Mouse (Mus musculus): ENCODE measurements around the gene Hist1h2bf. TPM values are rescaled to one million over a fixed set of nuclear protein-coding genes. Genes with fewer than 3 reads are reported as not detected.
"Not testable (repeated sequence)": the region's sequence is repeated elsewhere in the genome, so short reads cannot be mapped to it uniquely, and the experiment has no call there.

Gene Hist1h2bf
- polyA plus RNA-seq, 1 experiment = 5.7 TPM

DNA sequence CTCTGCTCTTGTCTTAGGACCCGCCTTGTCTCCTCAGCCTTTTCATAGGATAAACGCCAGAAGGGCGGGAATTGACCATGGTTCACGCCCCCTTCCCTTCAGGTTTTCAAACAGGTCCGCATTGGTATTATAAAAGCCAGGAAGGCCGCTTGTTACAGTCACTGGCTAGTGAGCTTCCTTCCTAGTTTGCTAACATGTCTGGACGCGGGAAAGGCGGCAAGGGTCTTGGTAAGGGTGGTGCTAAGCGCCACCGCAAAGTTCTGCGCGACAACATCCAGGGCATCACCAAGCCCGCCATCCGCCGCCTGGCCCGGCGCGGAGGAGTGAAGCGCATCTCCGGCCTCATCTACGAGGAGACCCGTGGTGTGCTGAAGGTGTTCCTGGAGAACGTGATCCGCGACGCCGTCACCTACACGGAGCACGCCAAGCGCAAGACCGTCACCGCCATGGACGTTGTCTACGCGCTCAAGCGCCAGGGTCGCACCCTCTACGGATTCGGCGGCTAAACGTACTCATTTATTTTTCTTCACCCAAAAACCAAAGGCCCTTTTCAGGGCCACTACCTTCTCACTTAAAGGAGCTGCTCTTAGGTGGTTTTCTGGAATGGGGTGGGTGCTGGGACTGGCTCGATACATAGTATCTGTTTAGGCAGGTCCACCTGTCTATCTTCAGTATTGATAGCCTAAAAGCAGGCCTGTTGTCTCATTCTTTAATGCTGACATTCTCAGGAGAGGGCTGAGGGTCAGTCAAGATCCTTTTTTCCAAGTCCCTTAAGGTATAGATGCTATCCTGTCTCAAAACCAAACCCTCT, 7.6 kb upstream of the Hist1h2bf start, which contains the start of gene Hist1h4d:
Gene Hist1h4d (plus strand): TSS at position 191 of the 811 bp plus-strand sequence.
- H3K4me3 ChIP-seq (ENCODE audit: insufficient read depth, low read length) = peak within 1 kb of the TSS; percentile 66
- peak within 1 kb of the TSS; percentile 59 for H3K27ac ChIP-seq (ENCODE audit: insufficient read depth, low read length)
- TF ChIP-seq POLR2A (IDR thresholded peaks at IDR 0.05; ENCODE audit: low read depth, low read length) (peak; percentile 100), CTCF (IDR thresholded peaks at IDR 0.05; ENCODE audit: borderline replicate concordance, insufficient read depth, low read length) (no peak)
- peaks cover 3% of the 10 kb centered on the region for H3K4me1 ChIP-seq (ENCODE audit: control insufficient read depth, insufficient read depth, low read length)

DNA sequence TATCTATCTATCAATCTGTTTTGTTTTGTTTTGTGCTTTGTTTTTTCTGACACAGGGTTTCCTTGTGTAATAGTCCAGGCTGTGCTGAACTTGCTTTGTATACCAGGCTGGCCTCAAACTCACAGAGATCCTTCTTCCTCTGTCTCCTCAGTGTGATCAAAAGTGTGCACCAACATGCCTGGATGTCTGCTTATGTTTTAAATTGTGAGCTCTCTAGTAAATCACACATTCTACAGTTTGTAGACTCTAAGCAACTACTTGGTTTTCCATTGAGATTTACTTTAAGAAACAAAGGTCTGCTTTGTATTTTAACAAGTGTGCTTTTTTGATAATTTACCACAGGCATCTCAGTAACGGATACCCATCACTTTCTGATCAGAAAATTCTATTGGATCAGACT, 3.8 kb upstream of the Hist1h2bf start:
- H3K27ac ChIP-seq (ENCODE audit: insufficient read depth, low read length) = no peak overlapping the region
- TF ChIP-seq POLR2A (IDR thresholded peaks at IDR 0.05; ENCODE audit: low read depth, low read length) (no peak), CTCF (IDR thresholded peaks at IDR 0.05; ENCODE audit: borderline replicate concordance, insufficient read depth, low read length) (no peak)

DNA sequence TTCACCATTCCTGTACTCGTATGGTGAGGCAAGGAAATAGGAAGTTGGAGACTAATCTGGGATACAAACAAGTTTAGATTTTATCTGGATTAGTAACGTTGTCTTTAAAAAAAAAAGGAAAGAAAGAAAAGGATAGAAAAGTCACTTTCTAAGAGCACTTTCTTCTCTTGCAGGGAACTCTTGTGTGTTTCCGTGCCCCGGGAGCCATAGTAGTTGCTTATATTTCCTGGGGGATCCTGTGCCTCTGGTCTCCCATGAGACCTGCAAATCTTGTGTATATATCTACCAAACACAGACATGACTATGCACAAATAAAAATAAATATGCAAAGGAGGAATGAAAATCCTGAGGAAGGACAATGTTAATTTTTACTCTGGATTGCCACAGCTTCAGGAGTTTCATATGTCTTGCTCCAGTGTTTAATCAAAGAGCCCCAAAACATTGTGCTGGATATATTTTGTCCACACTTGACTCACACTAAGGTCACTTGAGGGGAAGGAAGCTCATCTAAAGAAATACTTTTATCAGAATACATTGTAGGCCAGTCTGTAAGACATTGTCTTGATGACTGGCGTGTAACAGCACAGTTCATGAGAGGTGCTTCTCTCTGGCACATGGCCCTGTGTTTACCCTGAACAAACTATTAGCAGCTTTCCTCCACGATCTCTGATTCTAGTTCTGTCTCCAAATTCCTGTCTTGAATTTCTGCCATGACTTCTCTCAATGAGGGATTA, 3.1 kb upstream of the Hist1h2bf start:
- Histone ChIP-seq H3K27ac (ENCODE audit: insufficient read depth, low read length) (peak overlapping the region; percentile 76), H3K4me1 (ENCODE audit: control insufficient read depth, insufficient read depth, low read length) (no peaks in the 10 kb centered on the region), H3K4me3 (ENCODE audit: insufficient read depth, low read length) (peak overlapping the region; percentile 54)
- TF ChIP-seq POLR2A (IDR thresholded peaks at IDR 0.05; ENCODE audit: low read depth, low read length) (no peak), CTCF (IDR thresholded peaks at IDR 0.05; ENCODE audit: borderline replicate concordance, insufficient read depth, low read length) (no peak)

More for the DNA sequence above, 3.8 kb upstream of the Hist1h2bf start:
- Histone ChIP-seq H3K4me3 (ENCODE audit: insufficient read depth, low read length) (no peak overlapping the region), H3K4me1 (ENCODE audit: control insufficient read depth, insufficient read depth, low read length) (no peaks in the 10 kb centered on the region)

DNA sequence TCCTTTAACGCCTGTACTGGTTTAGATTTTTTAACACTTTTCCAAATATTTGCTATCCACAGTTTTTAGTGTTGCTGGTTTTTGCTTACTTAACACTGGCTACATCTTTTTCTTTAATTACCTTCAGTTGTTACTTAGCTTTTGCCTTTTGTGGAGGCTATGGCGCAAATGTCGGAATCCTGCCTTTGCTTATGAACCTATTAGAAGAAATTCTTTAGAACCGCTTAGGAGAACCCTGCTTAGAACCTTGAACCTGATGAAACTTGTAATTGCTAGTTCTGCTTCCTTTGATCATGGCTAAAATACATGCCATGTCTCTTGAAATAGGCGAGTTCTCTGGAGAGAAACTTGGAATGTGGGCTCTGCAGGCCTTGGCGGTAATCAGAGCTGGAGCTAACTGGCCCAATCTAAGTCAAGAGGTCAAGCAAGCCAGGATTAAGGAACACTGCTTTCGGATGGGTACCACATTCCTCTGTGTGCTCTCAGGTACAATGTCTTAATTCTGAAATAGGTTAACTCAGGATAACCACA, 2.4 kb upstream of the Hist1h2bf start:
- Histone ChIP-seq H3K4me1 (ENCODE audit: control insufficient read depth, insufficient read depth, low read length) (no peaks in the 10 kb centered on the region), H3K4me3 (ENCODE audit: insufficient read depth, low read length) (peak overlapping the region; percentile 54), H3K27ac (ENCODE audit: insufficient read depth, low read length) (peak overlapping the region; percentile 80)
- TF ChIP-seq POLR2A (IDR thresholded peaks at IDR 0.05; ENCODE audit: low read depth, low read length) (peak; percentile 72), CTCF (IDR thresholded peaks at IDR 0.05; ENCODE audit: borderline replicate concordance, insufficient read depth, low read length) (no peak)

DNA sequence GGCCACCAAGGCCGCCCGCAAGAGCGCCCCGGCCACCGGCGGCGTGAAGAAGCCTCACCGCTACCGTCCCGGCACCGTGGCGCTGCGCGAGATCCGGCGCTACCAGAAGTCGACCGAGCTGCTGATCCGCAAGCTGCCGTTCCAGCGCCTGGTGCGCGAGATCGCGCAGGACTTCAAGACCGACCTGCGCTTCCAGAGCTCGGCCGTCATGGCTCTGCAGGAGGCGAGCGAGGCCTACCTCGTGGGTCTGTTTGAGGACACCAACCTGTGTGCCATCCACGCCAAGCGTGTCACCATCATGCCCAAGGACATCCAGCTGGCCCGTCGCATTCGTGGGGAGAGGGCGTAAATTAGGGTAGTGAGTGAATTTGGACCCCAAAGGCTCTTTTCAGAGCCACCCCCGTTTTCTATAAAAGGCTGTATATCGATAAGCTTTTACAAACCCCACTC, 1.9 kb upstream of the Hist1h2bf start:
- TF ChIP-seq POLR2A (IDR thresholded peaks at IDR 0.05; ENCODE audit: low read depth, low read length) = peak; percentile 81
- peak overlapping the region; percentile 80 for H3K27ac ChIP-seq (ENCODE audit: insufficient read depth, low read length)
- not testable (repeated sequence) for H3K4me1 ChIP-seq (ENCODE audit: control insufficient read depth, insufficient read depth, low read length)
- peak overlapping the region; percentile 54 for H3K4me3 ChIP-seq (ENCODE audit: insufficient read depth, low read length)

DNA sequence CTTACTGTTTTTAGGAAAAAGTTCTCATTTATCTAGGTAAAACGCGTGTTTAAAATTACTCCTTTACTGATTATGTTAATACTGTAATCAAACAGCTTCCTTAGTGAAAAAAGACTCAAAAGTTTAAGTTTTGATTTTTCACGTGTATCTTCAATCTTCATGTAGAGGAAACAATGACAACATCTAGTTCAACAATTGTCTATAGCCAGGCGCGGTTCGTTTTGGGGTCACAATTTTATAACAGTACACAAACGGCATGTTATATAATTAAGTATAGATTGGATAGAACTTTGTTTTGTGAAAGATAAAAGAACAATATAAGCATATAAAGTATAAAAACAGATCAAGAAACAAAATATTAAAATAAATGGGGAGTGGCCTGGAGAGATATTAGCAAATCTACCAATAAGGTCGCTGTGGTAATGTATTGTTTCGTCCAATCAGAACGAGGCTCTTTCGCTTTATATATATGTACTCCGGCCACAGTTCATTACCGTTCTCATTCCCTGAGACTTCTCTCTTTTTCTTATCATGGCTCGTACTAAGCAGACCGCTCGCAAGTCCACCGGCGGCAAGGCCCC, 1.4 kb upstream of the Hist1h2bf start, which contains the start of gene Hist1h3d:
Gene Hist1h3d (plus strand): TSS at position 493 of the 581 bp plus-strand sequence.
- TF ChIP-seq CTCF (IDR thresholded peaks at IDR 0.05; ENCODE audit: borderline replicate concordance, insufficient read depth, low read length) (no peak), POLR2A (IDR thresholded peaks at IDR 0.05; ENCODE audit: low read depth, low read length) (no peak; the same call in 1 of the 2 replicates)
- H3K4me1 ChIP-seq (ENCODE audit: control insufficient read depth, insufficient read depth, low read length) = no peaks in the 10 kb centered on the region
- peak within 1 kb of the TSS; percentile 85 for H3K27ac ChIP-seq (ENCODE audit: insufficient read depth, low read length)
- peak within 1 kb of the TSS; percentile 54 for H3K4me3 ChIP-seq (ENCODE audit: insufficient read depth, low read length)

DNA sequence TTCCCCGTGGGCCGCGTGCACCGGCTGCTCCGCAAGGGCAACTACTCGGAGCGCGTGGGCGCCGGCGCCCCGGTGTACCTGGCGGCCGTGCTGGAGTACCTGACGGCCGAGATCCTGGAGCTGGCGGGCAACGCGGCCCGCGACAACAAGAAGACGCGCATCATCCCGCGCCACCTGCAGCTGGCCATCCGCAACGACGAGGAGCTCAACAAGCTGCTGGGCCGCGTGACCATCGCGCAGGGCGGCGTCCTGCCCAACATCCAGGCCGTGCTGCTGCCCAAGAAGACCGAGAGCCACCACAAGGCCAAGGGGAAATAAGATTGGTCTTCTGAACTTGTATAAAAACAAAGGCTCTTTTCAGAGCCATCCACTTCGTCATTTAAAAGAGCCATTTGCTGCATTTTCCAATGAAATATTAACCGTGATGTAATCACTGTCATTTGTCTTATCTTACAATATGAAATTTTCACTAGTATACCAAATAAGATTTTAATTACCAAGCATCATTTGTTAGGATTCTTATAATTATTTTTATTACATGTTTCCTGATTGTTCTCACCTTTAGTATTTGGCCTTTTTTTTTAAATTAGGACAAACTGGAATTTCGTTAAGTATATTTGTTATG, 662 bp upstream of the Hist1h2bf start:
- H3K4me3 ChIP-seq (ENCODE audit: insufficient read depth, low read length) = peak overlapping the region; percentile 13; the same call in 1 of the 2 replicates
- H3K27ac ChIP-seq (ENCODE audit: insufficient read depth, low read length) = peak overlapping the region; percentile 85
- H3K4me1 ChIP-seq (ENCODE audit: control insufficient read depth, insufficient read depth, low read length) = not testable (repeated sequence)
- peak; percentile 65; the same call in 1 of the 2 replicates for TF ChIP-seq POLR2A (IDR thresholded peaks at IDR 0.05; ENCODE audit: low read depth, low read length)

DNA sequence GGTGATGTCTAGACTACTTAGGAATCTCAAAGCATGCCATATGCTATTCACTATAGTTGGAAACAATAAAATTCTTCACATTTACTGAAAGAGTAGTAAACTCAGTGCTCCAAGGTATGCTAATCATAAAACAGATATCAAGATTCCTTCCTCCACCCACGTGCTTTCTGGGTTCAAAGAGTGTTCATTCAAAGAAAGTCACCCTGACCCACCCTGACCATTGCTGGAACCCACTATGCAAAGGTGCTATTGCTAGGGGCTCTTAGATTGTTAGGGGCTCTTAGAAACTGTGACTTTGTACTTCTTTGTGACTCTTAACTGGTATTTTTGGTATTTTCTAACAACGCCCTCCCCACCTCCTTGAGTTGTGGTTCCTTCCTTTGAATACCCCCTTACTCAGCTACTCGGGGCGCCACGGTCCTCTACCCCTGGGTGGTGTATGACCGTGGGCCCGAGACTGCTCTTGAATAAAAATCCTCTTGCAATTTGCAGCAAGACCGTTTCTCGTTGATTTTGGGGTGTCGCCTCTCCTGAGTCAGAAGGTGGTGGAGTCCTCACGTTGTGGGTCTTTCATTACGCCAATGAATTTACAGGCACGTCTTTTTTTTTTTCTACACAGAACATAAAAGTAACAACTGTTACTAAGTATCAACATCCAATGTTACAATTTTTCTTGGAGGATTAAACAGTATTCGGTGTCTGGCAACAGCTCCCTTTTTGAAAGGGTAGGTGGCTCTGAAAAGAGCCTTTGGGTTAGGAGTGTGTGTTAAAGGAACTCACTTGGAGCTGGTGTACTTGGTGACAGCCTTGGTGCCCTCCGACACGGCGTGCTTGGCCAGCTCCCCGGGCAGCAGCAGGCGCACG, 730 bp downstream of the Hist1h2bf start:
- Histone ChIP-seq H3K27ac (ENCODE audit: insufficient read depth, low read length) (peak overlapping the region; percentile 92), H3K4me3 (ENCODE audit: insufficient read depth, low read length) (peak overlapping the region; percentile 49)
- TF ChIP-seq POLR2A (IDR thresholded peaks at IDR 0.05; ENCODE audit: low read depth, low read length) = peak; percentile 42; the same call in 1 of the 2 replicates
- not testable (repeated sequence) for H3K4me1 ChIP-seq (ENCODE audit: control insufficient read depth, insufficient read depth, low read length)
